Mouse (Mus musculus) liver, adult 2 months (tissue): Measurements from ENCODE around the gene Tpi1. TPM values are rescaled to one million over a fixed set of nuclear protein-coding genes. Genes with fewer than 3 reads are reported as not detected.

Experiments used
- DNase-seq: peaks from one replicate; pipeline ENCODE4 v3.0.0-alpha.2; 2011; ENCODE audit warnings: low read depth, low spot score; ENCODE audit errors: extremely low read depth
- H3K27ac ChIP-seq: fragments of 200-500 bp; replicated peaks from 2 replicates; pipeline ENCODE4 v1.5.1; 2012; ENCODE audit warnings: low read depth, mild to moderate bottlenecking, control low read depth, inconsistent platforms, low read length; ENCODE audit not compliant: insufficient read depth
- H3K27me3 ChIP-seq: fragments of 200-500 bp; 2 replicates; pipeline ENCODE4 v1.6.1; 2012; ENCODE audit warnings: mild to moderate bottlenecking, moderate library complexity, low read length, inconsistent platforms; ENCODE audit not compliant: control insufficient read depth, insufficient read depth
- H3K36me3 ChIP-seq: fragments of 200-500 bp; 2 replicates; pipeline ENCODE4 v1.6.1; 2012; ENCODE audit warnings: low read length, inconsistent platforms; ENCODE audit not compliant: control insufficient read depth, insufficient read depth
- H3K4me1 ChIP-seq: fragments of 200-500 bp; 2 replicates; pipeline ENCODE4 v1.6.1; 2011; ENCODE audit warnings: low read length; ENCODE audit not compliant: control insufficient read depth, insufficient read depth
- H3K4me3 ChIP-seq: fragments of 200-500 bp; 2 replicates; pipeline ENCODE4 v1.5.1; 2011; ENCODE audit warnings: low read depth, mild to moderate bottlenecking, control low read depth, low read length, moderate library complexity; ENCODE audit not compliant: insufficient read depth
- H3K79me2 ChIP-seq: fragments of 200-500 bp; 2 replicates; pipeline ENCODE4 v1.6.1; 2012; ENCODE audit warnings: inconsistent platforms, mild to moderate bottlenecking, low read length, moderate library complexity; ENCODE audit not compliant: control insufficient read depth, insufficient read depth
- H3K9ac ChIP-seq: fragments of 200-500 bp; 2 replicates; pipeline ENCODE4 v1.6.1; 2012; ENCODE audit warnings: low read depth, mild to moderate bottlenecking, control low read depth, inconsistent platforms, low read length
- CTCF ChIP-seq: fragments of 200-500 bp; IDR thresholded peaks from 2 replicates; pipeline ENCODE4 v1.5.1; 2011; ENCODE audit warnings: low read depth, low read length, control low read depth
- POLR2A ChIP-seq: fragments of 200-500 bp; IDR thresholded peaks from 2 replicates; pipeline ENCODE4 v1.6.1; 2011; ENCODE audit warnings: low read length, control low read depth; ENCODE audit not compliant: insufficient read depth; ENCODE audit errors: extremely low read depth
- WGBS: fragments of 180-500 bp; shearing (Covaris S2); methylation state at CpG from one replicate; pipeline ENCODE4 v1.1.7; 2018; 5-methylcytosine and 5-hydroxymethylcytosine counted together
- polyA plus RNA-seq: library from polyadenylated mRNA; depleted of rRNA; stranded (reverse); fragments of >200 nt; gene quantifications from 2 replicates; pipeline ENCODE4 v1.2.3, GENCODE M21; 2012
- total RNA-seq: library from RNA; depleted of rRNA; stranded (reverse); fragments of >200 nt; gene quantifications from 2 replicates; pipeline ENCODE4 v1.2.3, GENCODE M21; 2014

Tpi1 gene
- total and polyA plus RNA-seq, 2 experiments, result 422 to 491 TPM

DNA sequence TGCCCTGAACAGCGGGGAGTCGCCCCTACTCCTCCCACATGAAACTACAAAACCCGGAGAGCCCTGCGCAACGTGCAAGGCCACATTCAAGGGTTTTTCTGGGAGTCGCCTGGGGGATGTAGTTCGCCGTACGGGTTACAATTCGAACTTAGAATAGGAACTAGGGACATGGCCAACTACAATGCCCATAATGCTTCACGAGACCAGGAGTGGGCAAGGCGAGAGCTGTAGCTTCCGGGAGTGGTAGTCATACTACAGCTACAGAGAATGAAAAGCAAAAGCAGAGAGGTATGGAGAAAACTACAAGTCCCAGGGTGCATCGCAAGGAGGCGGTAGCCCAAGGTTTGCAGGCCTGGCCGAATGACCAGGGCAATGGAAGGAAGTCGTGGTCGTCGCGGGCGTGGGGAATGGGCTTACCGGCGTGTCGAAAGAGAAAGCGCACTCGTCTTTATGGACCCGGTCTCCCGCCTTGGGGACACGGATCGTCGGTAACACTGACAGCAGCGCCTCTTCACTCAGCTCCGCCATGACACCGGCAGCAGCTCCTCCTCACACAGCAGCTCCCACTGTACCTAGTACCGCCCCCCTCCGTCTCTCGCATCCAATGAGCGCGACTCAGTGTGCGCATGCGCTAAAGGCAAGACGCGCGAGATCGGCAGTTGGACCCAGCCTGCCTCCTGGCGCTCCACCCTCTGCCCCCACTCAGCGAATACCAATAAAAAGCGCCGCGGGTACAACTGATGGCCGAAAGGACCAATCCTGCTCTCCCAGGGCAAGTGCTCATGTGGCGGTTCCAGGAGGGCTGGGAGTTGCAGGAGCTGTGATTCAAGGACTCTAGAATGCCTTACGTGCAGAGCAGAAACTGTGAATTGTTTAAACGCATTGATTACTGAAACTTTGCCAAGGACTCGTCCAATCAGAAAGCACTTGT, 15.0 kb upstream of the Tpi1 start, which contains the start of the genes Usp5 and Cdca3:
Gene Usp5 (minus strand): TSS at position 617 of the 931 bp plus-strand sequence.
Gene Cdca3 (plus strand): TSS at position 680 of the 931 bp plus-strand sequence.
- Histone ChIP-seq H3K4me3 (peak within 1 kb of the TSS; percentile 70), H3K9ac (peak within 1 kb of the TSS; percentile 75), H3K27ac (peak within 1 kb of the TSS; percentile 78), H3K4me1 (peaks cover 7% of the 10 kb centered on the region; the same call in 1 of the 2 replicates), H3K79me2 (no peaks in the 10 kb centered on the region), H3K36me3 (peaks cover 6% of the 10 kb centered on the region; the same call in 1 of the 2 replicates), H3K27me3 (no peaks in the 10 kb centered on the region)
- DNase-seq, result peak; percentile 100
- TF ChIP-seq CTCF (no peak), POLR2A (peak; percentile 48; the same call in 1 of the 2 replicates)
- WGBS, result under 1% methylated on average over 55 of the region's 55 CpGs

DNA sequence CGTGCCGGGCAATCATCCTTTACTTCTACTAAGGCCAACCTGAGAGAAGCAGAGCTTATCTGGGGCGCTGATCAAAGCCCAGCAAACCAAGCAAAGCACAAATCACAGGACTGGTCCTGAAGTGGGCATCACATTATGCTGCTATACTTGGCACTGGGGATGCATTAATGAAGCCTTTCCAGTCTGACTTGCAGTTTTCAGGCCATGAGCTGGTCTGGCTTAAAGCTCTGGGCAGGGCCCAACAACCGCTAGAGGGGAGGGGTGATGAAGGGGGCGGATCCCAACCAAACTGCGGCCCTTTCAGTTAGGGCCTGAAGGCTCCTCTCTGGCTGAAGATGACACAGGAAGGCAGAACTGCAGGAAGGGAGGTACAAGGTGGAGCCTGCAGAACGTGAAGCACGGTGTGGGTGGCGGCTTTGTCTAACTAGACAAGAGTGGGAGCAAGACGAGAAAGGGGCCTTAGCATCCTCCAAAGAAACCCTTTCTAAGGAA, 14.1 kb upstream of the Tpi1 start:
- peak overlapping the region; percentile 39 for H3K4me3 ChIP-seq
- H3K4me1 ChIP-seq, result peaks cover 7% of the 10 kb centered on the region; the same call in 1 of the 2 replicates
- WGBS, result 18% methylated on average over 10 of the region's 10 CpGs
- peak overlapping the region; percentile 15; the same call in 1 of the 2 replicates for H3K27ac ChIP-seq
- TF ChIP-seq POLR2A, result no peak
- TF ChIP-seq CTCF, result no peak
- H3K27me3 ChIP-seq, result no peaks in the 10 kb centered on the region
- no peaks in the 10 kb centered on the region for H3K79me2 ChIP-seq
- DNase-seq, result peak; percentile 75
- peak overlapping the region; percentile 29; the same call in 1 of the 2 replicates for H3K9ac ChIP-seq
- peaks cover 13% of the 10 kb centered on the region for H3K36me3 ChIP-seq

- Histone ChIP-seq H3K9ac (no peak overlapping the region), H3K4me3 (no peak overlapping the region), H3K27me3 (no peaks in the 10 kb centered on the region), H3K27ac (no peak overlapping the region), H3K36me3 (peaks cover 41% of the 10 kb centered on the region), H3K79me2 (no peaks in the 10 kb centered on the region), H3K4me1 (no peaks in the 10 kb centered on the region)
- no peak for DNase-seq
- TF ChIP-seq CTCF (no peak), POLR2A (no peak)
- WGBS, result 98% methylated on average over 4 of the region's 4 CpGs
Measured at GRCm38 (mm10) chr6:124822049-124822448, 8.0 kb upstream of the Tpi1 start.

DNA sequence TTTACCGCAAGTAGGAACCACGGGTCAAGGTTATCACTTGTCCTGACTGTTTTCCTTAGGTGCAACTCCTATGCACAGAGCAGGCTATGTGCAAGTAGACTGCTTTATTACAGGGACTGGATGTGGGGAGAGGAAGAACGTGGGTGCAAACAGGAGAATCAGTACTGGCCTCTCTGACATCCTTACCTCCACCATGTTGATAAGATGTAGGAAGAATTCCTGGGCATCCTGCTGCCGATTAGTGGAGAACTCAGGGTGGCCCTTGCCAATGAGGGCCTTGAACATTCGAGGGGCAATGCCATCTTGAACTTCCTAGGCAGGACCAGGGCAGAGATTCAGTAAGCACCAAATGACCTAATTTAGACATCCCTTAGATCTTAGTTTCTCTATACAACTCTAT, 6.8 kb upstream of the Tpi1 start:
- DNase-seq, result no peak
- Histone ChIP-seq H3K27ac (no peak overlapping the region), H3K36me3 (peaks cover 41% of the 10 kb centered on the region), H3K4me1 (no peaks in the 10 kb centered on the region), H3K9ac (no peak overlapping the region), H3K4me3 (no peak overlapping the region), H3K79me2 (no peaks in the 10 kb centered on the region), H3K27me3 (no peaks in the 10 kb centered on the region)
- TF ChIP-seq CTCF (no peak), POLR2A (no peak)
- WGBS, result 88% methylated on average over 5 of the region's 5 CpGs

- TF ChIP-seq CTCF, result no peak
- no peaks in the 10 kb centered on the region for H3K27me3 ChIP-seq
- no peak overlapping the region for H3K4me3 ChIP-seq
- no peak overlapping the region for H3K27ac ChIP-seq
- no peak overlapping the region for H3K9ac ChIP-seq
- DNase-seq, result no peak
- H3K4me1 ChIP-seq, result 0 out of 2 replicates have a peak, but pooled peaks cover 4% of the 10 kb centered on the region
- peaks cover 27% of the 10 kb centered on the region for H3K36me3 ChIP-seq
- H3K79me2 ChIP-seq, result no peaks in the 10 kb centered on the region
- WGBS, result 87% methylated on average over 8 of the region's 8 CpGs
Measured at GRCm38 (mm10) chr6:124817971-124818370, 3.9 kb upstream of the Tpi1 start.

GRCm38 (mm10) chr6:124817563-124817962, 3.5 kb upstream of the Tpi1 start:
- Histone ChIP-seq H3K4me1 (peaks cover 4% of the 10 kb centered on the region; the same call in 1 of the 2 replicates), H3K4me3 (no peak overlapping the region), H3K79me2 (no peaks in the 10 kb centered on the region), H3K9ac (no peak overlapping the region), H3K27me3 (no peaks in the 10 kb centered on the region), H3K27ac (no peak overlapping the region), H3K36me3 (peaks cover 24% of the 10 kb centered on the region)
- DNase-seq, result no peak
- WGBS, result 98% methylated on average over 8 of the region's 8 CpGs
- TF ChIP-seq CTCF (no peak), POLR2A (no peak)
